Mouse (Mus musculus) 416B (cell line): ENCODE data around the gene Ddx54.

Source experiments
- DNase-seq: peaks from one replicate; pipeline ENCODE4 v3.0.0; 2011; ENCODE audit warnings: low read depth

Gene Ddx54

GRCm38 (mm10) chr5:120582002-120582401 lies 30.5 kb upstream of the Ddx54 start:
- no peak for DNase-seq

DNA sequence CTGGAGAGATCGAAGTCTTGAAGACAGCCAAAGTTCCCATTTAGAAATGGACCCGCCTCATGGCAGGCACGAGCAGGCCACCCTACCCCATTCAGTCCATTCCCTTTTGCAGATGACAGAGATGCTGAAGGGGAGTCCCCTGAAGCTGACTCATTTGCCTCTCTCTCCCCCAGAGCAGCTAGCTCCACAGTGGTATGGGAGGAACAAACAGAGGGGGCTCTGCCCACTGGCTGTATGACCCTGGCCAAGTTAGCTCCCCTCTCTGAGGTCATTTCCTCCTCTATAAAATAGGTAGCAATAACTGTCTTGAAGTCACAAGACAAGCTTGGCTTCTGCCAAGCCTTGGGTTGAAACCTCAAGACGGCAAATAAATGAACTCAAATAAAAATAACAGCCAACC lies 29.0 kb upstream of the Ddx54 start:
- peak; percentile 65 for DNase-seq

DNA sequence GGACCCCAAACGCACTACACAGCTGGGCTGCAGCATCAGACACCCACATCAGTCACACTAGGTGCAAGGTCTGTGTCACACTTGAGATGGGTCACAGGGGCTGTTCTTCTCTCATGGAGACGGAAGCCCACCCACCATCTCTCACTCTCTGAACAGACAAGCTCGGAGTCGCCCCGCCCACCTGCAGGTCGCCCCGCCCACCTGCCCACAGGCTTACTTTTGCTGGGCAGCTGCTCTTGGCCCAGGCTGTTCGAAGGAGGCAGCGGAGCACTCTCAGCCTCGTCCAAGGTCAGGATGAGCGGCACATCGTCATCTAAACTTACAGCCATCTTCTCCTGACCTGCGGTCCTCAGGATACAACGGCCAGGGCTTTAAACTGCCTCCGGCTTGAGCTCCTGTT lies 27.6 kb upstream of the Ddx54 start:
- DNase-seq: no peak

DNA sequence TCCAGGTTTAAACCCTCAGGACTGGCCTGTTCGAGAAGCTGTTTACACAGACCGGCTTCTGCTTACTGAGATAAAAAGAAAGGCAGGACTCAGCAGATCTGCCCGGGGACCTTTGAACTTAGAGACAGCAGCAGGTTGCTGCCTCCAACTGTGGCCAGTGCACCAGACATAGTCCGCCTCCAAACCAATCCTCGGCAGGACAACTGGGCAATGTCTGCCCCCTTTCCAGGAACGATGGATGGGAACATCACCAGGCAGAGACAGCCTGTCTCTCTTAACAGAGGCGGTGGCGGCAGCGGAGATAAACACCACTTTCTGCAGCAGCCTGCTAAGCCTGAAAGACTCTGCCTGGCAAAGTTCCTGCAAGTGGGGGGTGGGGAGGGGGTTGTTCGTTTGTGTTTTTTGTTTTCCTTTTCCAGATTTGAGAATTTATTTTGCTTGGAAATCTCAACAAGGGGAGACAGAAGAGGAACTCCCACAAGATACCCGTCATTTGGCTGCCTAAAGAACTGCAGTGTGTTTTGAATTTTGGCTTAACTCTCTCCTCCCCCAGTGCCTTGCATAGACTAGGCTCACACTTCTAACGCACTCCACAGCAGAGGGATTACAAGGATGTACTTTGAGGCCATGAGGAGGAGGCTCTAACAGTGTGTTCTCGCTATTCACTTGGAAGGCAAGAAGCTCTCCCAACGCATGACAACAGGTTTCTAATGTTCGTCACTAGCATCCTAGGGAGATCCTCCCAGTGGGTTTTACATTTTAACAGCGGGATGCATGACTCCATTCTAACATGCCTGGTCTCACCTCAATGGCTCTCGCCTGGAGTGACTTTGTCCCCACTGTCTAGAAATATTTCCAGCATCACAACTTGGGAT lies 25.6 kb upstream of the Ddx54 start:
- DNase-seq: no peak

GRCm38 (mm10) chr5:120587616-120587926 lies 25.0 kb upstream of the Ddx54 start:
- peak; percentile 68 for DNase-seq

DNA sequence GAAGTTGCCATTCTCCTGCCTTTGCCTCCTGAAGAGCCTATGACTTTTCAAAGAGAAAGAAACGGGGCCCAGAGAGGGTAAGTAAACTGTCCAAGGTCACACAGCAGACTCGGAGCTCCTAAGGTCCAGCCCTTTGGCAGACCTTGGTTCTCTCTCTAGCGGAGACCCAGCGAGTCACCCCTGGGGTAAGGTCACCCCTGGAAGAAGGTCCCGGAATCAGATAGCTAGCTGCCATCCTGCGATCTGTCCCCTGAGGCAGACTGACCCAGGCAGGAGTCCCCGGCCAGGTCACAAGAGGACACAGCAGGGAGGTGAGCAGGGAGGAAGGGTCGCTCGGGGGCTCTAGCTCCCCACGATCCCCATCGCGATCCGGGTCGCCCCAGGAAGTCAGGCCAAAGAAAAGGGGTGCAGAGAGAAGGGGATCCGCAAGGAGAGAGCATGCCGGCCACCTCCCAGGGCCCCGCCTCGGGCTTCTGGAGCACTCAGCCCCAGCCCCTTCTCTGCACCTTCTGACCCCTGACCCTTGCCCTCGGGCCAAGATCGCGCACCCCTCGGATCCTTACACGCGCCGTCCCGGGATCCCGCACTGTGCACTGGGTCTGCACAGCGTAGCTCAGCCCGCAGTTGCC lies 24.5 kb upstream of the Ddx54 start:
- DNase-seq: no peak

DNA sequence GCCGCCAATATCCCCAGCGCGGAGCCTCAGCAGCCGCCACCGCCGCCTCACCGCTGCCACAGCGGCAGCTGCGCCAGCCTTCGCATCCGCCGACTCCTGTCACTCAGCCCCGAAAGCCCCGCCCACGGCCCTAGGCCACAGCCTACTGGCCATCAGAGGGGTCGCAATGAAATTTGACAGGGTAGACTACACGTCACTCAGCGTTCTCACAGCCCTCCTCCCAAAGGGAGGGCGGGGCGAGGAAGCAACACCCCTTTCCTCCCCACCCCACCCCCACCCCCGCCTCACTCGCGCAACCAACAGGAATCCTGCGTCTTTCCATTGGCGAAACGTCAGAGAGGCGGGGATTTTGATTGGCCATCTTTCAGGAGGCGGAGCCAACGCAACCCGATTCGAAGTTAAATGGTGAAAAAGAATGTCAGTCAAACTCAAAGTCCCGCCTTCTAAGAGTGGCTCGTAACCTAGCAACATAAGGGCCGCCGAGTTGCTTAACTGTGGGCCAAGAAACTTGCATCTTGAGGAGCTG lies 23.9 kb upstream of the Ddx54 start, which contains the start of the genes Tpcn1 and Iqcd:
TSS of gene Tpcn1 (minus strand) at position 105 of the 526 bp plus-strand sequence.
TSS of gene Iqcd (plus strand) at position 448 of the 526 bp plus-strand sequence.
- DNase-seq: peak; percentile 100

DNA sequence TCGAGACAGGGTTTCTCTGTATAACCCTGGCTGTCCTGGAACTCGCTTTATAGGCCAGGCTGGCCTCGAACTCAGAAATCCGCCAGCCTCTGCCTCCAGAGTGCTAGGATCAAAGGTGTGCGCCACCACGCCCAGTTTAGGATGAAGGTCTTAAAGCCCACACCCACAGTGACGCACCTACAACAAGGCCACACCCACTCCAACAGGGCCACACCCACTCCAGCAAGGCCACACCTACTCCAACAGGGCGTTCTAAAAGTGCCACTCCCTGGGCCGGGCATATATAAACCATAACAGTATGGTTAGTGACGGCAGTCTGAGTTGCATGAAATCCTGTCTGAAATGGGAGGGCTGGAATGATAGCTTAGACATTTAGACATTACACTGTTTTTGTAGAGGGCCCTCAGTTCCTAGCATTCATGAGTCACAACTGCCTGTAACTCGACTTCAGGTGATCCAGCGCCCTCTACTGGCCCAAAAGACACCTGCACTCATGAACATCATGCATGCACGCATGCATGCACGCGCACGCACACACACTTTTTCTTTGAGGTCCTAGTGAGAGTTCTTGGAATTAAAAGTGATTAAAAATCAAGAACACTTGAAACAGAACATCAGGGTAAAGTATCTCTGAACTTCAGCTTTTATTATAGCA lies 22.1 kb upstream of the Ddx54 start:
- peak; percentile 92 for DNase-seq

GRCm38 (mm10) chr5:120592141-120592540 lies 20.4 kb upstream of the Ddx54 start:
- peak; percentile 57 for DNase-seq

DNA sequence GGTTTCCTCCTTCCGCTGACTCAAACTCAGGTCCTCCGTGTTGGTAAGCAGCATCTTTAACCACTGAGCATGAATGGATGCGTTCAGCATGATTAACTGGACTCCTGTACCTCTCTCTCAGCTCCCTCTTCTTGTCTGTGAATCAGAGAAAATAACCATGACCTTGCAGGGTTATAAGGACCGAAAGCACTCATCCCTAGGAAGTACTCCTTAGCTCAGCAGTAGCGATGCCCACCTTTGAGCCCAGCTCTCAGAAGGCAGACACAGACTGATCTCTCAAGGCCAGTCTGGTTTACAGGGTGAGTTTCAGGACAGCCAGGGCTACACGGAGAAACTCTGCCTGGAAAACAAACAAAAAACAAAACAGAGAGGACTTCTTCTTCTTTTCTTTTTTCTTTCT lies 18.1 kb upstream of the Ddx54 start:
- DNase-seq: no peak

DNA sequence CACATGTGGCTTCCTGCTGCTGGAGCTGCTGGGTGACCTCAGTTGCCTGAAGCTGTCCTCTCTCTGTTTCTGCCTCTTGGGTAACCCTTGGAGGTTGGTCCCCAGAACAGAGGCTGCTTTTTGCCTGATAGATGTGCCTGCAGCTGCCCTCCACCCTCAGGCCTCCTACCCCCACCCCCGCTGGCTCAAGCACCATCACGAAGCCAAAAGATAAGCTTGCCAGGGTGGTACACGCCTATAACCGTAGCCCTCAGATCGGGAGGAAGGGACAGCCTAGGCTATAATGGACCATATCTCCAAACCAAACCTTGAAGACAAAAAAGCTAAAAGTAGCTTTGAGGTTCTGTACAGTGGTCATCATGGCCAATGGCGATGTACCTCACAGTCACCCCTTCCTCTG lies 12.9 kb upstream of the Ddx54 start:
- DNase-seq: no peak

DNA sequence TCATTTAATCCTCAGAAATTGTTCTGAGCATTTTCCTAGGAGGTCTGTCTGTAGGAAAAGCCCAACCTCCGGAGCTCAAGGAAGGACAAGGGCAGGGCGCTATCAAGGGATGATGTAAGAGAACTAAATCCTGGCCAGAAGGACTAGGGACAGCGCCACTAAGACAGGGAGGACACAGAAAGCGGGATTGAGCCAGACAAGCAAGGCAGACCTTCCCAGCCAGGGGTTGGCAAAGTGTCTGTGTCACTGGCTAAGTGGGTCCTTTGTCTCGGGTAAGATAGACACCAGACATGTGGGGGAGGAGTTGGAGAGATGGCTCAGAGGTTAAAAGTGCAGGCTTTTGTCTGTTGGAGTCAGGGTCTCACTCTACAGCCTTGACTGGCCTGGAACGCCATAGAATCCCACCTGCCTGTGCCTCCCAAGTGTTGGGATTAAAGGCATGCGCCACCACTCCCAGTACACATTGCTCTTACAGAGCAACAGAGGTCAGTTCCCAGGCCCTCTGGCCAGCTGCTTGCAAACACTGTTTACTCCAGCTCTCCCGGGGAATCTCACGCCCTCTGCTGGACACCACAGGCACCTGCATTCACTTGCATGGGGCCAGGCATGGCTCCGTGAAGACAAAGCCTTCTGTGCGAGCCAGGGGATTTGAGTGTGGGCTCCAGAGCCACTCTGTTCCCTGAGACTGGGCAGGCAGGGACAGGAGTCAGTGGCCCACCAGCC lies 11.4 kb upstream of the Ddx54 start:
- DNase-seq: peak; percentile 70

DNA sequence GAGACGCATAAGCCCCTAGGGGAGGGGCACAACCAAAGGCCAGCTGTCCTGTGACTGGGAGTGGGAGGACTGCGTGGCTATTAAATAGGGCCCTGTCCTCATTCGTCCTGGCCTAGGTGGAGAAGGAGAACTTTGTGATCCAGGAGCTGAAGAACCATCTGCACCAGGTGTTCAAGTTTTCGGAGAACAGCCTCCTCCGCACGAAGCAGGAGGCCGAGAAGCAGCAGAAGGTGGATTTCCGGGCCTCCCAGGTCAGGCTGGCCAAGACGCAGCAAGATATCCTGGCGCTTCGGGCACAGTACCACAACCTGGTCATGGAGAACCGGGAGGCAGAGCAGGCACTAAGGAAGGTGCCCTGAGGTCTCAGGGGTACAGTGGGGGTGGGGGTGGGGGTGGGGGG lies 10.3 kb upstream of the Ddx54 start:
- no peak for DNase-seq

- no peak for DNase-seq
Observed at GRCm38 (mm10) chr5:120603515-120603914, 9.0 kb upstream of the Ddx54 start.

DNA sequence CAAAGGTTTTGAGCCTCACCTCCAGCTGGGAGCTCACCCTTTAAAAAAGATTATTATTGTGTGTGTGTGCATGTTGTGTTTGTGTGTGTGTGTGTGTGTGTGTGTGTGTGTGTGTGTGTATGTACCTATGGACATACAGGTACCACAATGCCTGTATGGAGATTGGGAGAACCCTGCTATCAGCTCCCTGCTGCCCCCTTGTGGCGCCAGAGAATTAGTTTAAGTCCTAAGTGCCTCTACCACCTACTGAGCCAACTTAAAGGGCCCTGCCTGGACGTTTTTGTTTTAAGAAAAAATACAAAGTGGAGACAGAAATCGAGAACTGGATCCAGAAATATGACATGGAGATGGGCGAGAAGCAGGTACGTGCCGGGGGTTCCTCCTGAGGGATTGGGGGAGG lies 7.7 kb upstream of the Ddx54 start:
- peak; percentile 87 for DNase-seq

DNA sequence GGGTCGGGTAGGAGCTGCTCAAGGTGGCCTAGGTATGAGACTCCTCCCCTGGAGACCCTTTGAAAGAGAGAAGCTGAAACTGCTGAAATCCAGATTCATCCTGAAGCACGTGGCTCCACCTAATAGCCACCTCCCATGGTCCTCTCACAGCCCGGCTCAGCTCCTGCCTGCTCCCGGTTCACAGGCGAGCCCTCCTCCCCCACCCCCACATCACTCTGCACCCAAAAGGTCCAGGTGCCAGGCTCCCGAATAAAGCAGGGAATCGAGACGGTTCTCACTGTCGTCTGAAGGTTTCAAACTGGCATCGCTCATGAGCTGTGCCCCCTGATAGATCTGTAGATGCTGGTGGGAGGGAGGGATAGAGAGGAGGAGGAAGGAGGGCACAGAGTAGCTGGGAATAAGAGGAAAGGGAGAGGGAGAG lies 7.3 kb upstream of the Ddx54 start:
- no peak for DNase-seq

GRCm38 (mm10) chr5:120605688-120606087 lies 6.9 kb upstream of the Ddx54 start:
- peak; percentile 94 for DNase-seq

- no peak for DNase-seq
Observed at GRCm38 (mm10) chr5:120606590-120607200, 5.8 kb upstream of the Ddx54 start.

- no peak for DNase-seq
Observed at GRCm38 (mm10) chr5:120607335-120607734, 5.2 kb upstream of the Ddx54 start.

- DNase-seq: no peak
Observed at GRCm38 (mm10) chr5:120609246-120609775, 3.2 kb upstream of the Ddx54 start.

DNA sequence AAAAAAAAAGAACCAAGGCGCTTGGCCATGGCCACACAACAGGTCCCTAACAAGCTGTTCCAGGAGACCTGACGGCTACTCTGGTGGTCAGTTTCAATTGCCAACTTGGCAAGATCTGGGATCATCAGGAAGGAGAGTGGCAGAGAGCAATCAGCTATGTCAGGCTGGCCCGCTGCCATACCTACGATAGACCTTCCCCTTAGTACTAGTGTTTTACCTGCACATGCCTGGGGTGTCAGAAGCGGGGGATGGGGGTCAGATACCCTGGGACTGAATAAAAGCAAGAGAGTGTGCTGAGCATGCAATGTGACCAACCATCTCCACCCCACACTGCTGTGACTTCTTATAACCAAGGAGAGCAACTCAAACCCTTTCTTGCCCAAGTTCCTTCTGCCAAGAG lies 1.6 kb upstream of the Ddx54 start:
- no peak for DNase-seq
